Mouse (Mus musculus) cortical plate, adult 2 months (tissue): ENCODE measurements at regions not wholly inside any gene's neighbourhood (a gene's known extent, or its start where the extent isn't known, plus 50 kb on each side); places are given as distances from the start of the nearest gene placed in this dataset.

ENCODE experiments used
- H3K27ac ChIP-seq: fragments of 200-500 bp; 2 replicates; pipeline ENCODE4 v1.5.1; 2012; ENCODE audit warnings: low read length, control low read depth, inconsistent platforms; ENCODE audit not compliant: insufficient read depth
- H3K4me1 ChIP-seq: fragments of 200-500 bp; 2 replicates; pipeline ENCODE4 v1.6.1; 2011; ENCODE audit warnings: low read length; ENCODE audit not compliant: control insufficient read depth, insufficient read depth
- H3K4me3 ChIP-seq: fragments of 200-500 bp; 2 replicates; pipeline ENCODE4 v1.5.1; 2011; ENCODE audit warnings: mild to moderate bottlenecking, low read length, control low read depth; ENCODE audit not compliant: insufficient read depth
- CTCF ChIP-seq: fragments of 200-500 bp; IDR thresholded peaks from 2 replicates; pipeline ENCODE4 v1.5.1; 2011; ENCODE audit warnings: mild to moderate bottlenecking, control low read depth, low read length; ENCODE audit not compliant: insufficient read depth; ENCODE audit errors: extremely low read depth
- POLR2A ChIP-seq: fragments of 200-500 bp; IDR thresholded peaks from 2 replicates; pipeline ENCODE4 v1.6.1; 2011; ENCODE audit warnings: mild to moderate bottlenecking, low read length, control low read depth; ENCODE audit not compliant: insufficient read depth; ENCODE audit errors: extremely low read depth

GRCm38 (mm10) chr12:30710554-30710953 is 126.3 kb downstream of the Tmem18 start:
- Histone ChIP-seq H3K27ac (no peak overlapping the region), H3K4me1 (no peaks in the 10 kb centered on the region), H3K4me3 (no peak overlapping the region)
- TF ChIP-seq CTCF (no peak), POLR2A (no peak)

GRCm38 (mm10) chr12:30726747-30727146 is 142.5 kb downstream of the Tmem18 start:
- Histone ChIP-seq H3K4me3 (no peak overlapping the region), H3K4me1 (no peaks in the 10 kb centered on the region), H3K27ac (no peak overlapping the region)
- no peak for TF ChIP-seq CTCF
- no peak for TF ChIP-seq POLR2A

GRCm38 (mm10) chr12:30729437-30729836 is 145.2 kb downstream of the Tmem18 start:
- H3K4me3 ChIP-seq, result no peak overlapping the region
- no peak overlapping the region for H3K27ac ChIP-seq
- TF ChIP-seq POLR2A (no peak), CTCF (no peak)
- no peaks in the 10 kb centered on the region for H3K4me1 ChIP-seq

GRCm38 (mm10) chr12:30767621-30768020 is 116.5 kb upstream of the Alkal2 start:
- no peaks in the 10 kb centered on the region for H3K4me1 ChIP-seq
- no peak overlapping the region for H3K4me3 ChIP-seq
- TF ChIP-seq CTCF (no peak), POLR2A (no peak)
- H3K27ac ChIP-seq, result no peak overlapping the region

- Histone ChIP-seq H3K27ac (no peak overlapping the region), H3K4me1 (no peaks in the 10 kb centered on the region), H3K4me3 (no peak overlapping the region)
- no peak for TF ChIP-seq POLR2A
- no peak for TF ChIP-seq CTCF
Measured at GRCm38 (mm10) chr12:30793371-30793770, 90.8 kb upstream of the Alkal2 start.

GRCm38 (mm10) chr12:30816096-30816495 is 68.0 kb upstream of the Alkal2 start:
- TF ChIP-seq POLR2A (no peak), CTCF (no peak)
- no peak overlapping the region for H3K27ac ChIP-seq
- H3K4me1 ChIP-seq, result no peaks in the 10 kb centered on the region
- H3K4me3 ChIP-seq, result no peak overlapping the region

- Histone ChIP-seq H3K4me3 (no peak overlapping the region), H3K27ac (no peak overlapping the region), H3K4me1 (no peaks in the 10 kb centered on the region)
- TF ChIP-seq POLR2A (no peak), CTCF (no peak)
Measured at GRCm38 (mm10) chr12:30831383-30831782, 52.7 kb upstream of the Alkal2 start.
